Mouse (Mus musculus) kidney, embryonic 15.5 days (tissue): ENCODE results near the gene Med28. TPM values are rescaled to one million over a fixed set of nuclear protein-coding genes. Genes with fewer than 3 reads are reported as not detected.
A peak's percentile ranks its signal among the peaks of the same experiment; 100 is the strongest.

Experiments
- ATAC-seq: fragments of 200-750 bp; cut with Nextera tagmentation; replicated peaks from 2 replicates; pipeline ENCODE4 v1.8.0; 2017; ENCODE audit warnings: moderate TSS enrichment; ENCODE audit not compliant: low FRiP score
- H3K27ac ChIP-seq: fragments of 300-500 bp; sonication (generic); 2 replicates; pipeline ENCODE4 v1.5.1; 2015; ENCODE audit warnings: mild to moderate bottlenecking, inconsistent platforms
- H3K27me3 ChIP-seq: fragments of 300-500 bp; sonication (generic); 2 replicates; pipeline ENCODE4 v1.6.1; 2015; ENCODE audit warnings: inconsistent platforms
- H3K36me3 ChIP-seq: fragments of 300-500 bp; sonication (generic); 2 replicates; pipeline ENCODE4 v1.6.1; 2015; ENCODE audit warnings: inconsistent platforms
- H3K4me1 ChIP-seq: fragments of 300-500 bp; sonication (generic); 2 replicates; pipeline ENCODE4 v1.6.1; 2015; ENCODE audit warnings: inconsistent platforms
- H3K4me2 ChIP-seq: fragments of 300-500 bp; sonication (generic); 2 replicates; pipeline ENCODE4 v1.6.1; 2015; ENCODE audit warnings: moderate library complexity, mild to moderate bottlenecking, inconsistent platforms
- H3K4me3 ChIP-seq: fragments of 300-500 bp; sonication (generic); replicated peaks from 2 replicates; pipeline ENCODE4 v1.5.1; 2015; ENCODE audit warnings: mild to moderate bottlenecking, inconsistent platforms
- H3K9ac ChIP-seq: fragments of 300-500 bp; sonication (generic); 2 replicates; pipeline ENCODE4 v1.6.1; 2015; ENCODE audit warnings: mild to moderate bottlenecking, inconsistent platforms
- H3K9me3 ChIP-seq: fragments of 300-500 bp; sonication (generic); replicated peaks from 2 replicates; pipeline ENCODE4 v1.6.1; 2016; ENCODE audit warnings: inconsistent platforms
- WGBS: fragments of 180-500 bp; shearing (Covaris S2); methylation state at CpG from one replicate; pipeline ENCODE4 v1.1.7; 2015; ENCODE audit warnings: mixed read lengths; 5-methylcytosine and 5-hydroxymethylcytosine counted together
- polyA plus RNA-seq: library from polyadenylated mRNA; unstranded; fragments of >200 nt; fragmentation: Nextera tagmentation; extraction: Ambion mirVana; gene quantifications from 2 replicates; pipeline ENCODE4 v1.2.1, GENCODE M21; 2015

Gene Med28
- polyA plus RNA-seq, 1 experiment from 2014 or later: 274 TPM

DNA sequence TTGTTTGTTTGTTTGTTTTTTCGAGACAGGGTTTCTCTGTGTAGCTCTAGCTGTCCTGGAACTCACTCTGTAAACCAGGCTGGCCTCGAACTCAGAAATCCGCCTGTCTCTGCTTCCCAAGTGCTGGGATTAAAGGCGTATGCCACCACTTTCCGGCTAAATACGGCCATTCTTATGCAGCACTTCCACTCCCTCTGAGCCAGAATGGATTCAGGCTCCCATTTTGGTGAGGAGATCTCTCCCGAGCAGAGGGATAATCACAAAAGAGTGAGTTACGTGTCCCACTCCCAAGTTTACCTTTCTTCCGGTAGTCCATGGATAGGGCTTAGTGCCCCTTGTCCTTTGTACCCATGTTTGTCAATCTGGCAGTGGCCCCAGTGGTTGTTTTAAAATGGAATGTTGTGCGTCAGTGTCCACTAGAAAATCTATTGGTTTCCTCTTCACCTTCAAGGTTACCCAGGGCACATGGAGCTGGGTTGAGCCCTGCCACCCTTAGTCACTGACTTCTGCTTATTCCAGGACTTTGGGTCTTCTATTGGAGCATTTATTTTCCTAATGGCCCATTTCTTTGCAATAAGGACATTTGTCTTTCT, 4.8 kb upstream of the Med28 start:
- Histone ChIP-seq H3K36me3 (peaks cover 43% of the 10 kb centered on the region), H3K4me2 (no peak overlapping the region), H3K4me1 (0 out of 2 replicates have a peak, but pooled peaks cover 3% of the 10 kb centered on the region), H3K9ac (no peak overlapping the region), H3K9me3 (no peaks in the 10 kb centered on the region), H3K27ac (no peak overlapping the region), H3K4me3 (no peak overlapping the region), H3K27me3 (no peaks in the 10 kb centered on the region)
- 96% methylated on average over 10 of the region's 10 CpGs for WGBS
- no peak for ATAC-seq

DNA sequence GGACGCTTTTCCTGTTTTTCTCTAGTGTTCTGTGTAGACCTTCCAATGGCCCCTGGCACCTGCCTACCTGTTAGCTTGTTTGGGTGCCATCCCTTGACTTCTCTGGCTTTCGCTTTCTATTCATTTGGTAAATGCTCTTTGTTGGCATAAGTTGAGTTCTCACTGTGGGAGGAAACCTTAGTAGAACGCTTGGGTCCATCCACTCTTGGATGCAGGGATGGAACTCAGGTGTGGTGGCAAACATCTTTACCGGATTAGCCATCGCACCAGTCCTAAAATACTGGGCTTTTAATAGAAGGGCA, 731 bp downstream of the Med28 start:
- Histone ChIP-seq H3K27me3 (no peaks in the 10 kb centered on the region), H3K36me3 (peaks cover 36% of the 10 kb centered on the region), H3K9me3 (no peaks in the 10 kb centered on the region), H3K4me3 (peak overlapping the region; percentile 85), H3K27ac (peak overlapping the region; percentile 67; the same call in 1 of the 2 replicates), H3K4me2 (peak overlapping the region; percentile 81), H3K4me1 (peaks cover 15% of the 10 kb centered on the region), H3K9ac (peak overlapping the region; percentile 92)
- no peak for ATAC-seq
- WGBS: 3% methylated on average over 5 of the region's 5 CpGs

DNA sequence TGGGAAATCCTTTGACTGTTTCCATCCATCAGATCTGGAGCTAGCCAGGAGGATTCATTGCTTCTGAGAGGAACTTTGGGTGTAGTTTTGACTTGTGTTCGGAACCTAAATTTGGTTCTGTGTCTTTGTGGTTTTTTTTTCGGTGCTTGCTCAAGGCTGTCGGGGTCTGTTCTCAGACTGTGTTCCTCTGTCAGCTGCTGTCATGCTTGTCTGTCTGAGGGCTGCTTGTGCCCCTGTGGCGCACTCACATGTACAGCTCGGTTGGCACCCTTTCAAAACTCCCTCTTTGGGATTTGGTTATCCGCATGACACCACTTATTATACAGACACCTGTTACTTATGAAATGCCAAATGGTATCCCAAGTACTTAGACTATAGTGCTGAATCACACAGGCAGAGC, 1.6 kb downstream of the Med28 start:
- Histone ChIP-seq H3K9me3 (no peaks in the 10 kb centered on the region), H3K4me3 (peak overlapping the region; percentile 85), H3K4me2 (peak overlapping the region; percentile 81), H3K27ac (no peak overlapping the region), H3K4me1 (peaks cover 15% of the 10 kb centered on the region), H3K9ac (no peak overlapping the region), H3K27me3 (no peaks in the 10 kb centered on the region), H3K36me3 (peaks cover 44% of the 10 kb centered on the region)
- 93% methylated on average over 6 of the region's 6 CpGs for WGBS
- ATAC-seq: no peak

DNA sequence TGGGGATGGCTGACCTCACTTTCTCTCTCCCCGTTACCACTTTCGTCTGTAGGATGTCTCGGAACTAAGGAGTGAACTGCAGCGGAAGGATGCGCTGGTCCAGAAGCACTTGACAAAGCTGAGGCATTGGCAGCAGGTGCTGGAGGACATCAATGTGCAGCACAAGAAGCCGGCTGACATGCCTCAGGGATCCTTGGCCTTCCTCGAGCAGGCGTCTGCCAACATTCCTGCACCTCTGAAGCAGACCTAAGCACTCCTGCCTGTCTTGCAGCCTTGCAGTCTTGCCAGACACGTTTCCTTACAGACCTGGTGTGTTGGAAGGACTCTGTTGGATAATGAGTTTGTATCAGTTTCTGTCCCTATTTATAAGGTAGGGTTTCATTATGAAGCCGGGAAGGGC, 5.1 kb downstream of the Med28 start:
- Histone ChIP-seq H3K4me3 (no peak overlapping the region), H3K27ac (no peak overlapping the region)
- WGBS: 92% methylated on average over 10 of the region's 10 CpGs

DNA sequence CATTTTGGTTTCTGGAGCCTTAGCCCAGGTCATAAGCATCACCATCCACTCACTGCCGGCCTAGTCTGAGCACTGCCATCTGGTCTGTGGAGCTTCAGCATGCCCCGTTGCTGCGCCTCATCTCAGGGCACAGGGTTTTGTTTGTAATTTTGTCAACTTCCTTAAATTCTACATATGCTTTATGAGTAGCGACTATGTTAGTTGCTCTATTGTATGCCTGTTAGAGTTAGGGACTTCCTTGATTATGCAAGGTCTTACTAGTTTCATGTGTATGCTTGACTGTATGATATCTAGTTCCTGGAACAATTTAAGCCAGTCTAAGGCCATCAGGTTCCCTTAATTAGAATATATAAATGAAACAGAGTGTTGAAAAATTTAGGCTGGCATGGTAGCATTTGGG, 6.3 kb downstream of the Med28 start:
- no peak for ATAC-seq
- Histone ChIP-seq H3K4me3 (no peak overlapping the region), H3K27me3 (no peaks in the 10 kb centered on the region), H3K27ac (no peak overlapping the region), H3K36me3 (peaks cover 81% of the 10 kb centered on the region), H3K4me1 (peaks cover 5% of the 10 kb centered on the region), H3K9ac (no peak overlapping the region), H3K4me2 (no peak overlapping the region), H3K9me3 (no peaks in the 10 kb centered on the region)
- 88% methylated on average over 4 of the region's 4 CpGs for WGBS

More for the DNA sequence above, 5.1 kb downstream of the Med28 start:
- Histone ChIP-seq H3K4me1 (peaks cover 12% of the 10 kb centered on the region), H3K4me2 (no peak overlapping the region), H3K27me3 (no peaks in the 10 kb centered on the region), H3K9ac (no peak overlapping the region), H3K36me3 (peaks cover 70% of the 10 kb centered on the region), H3K9me3 (no peaks in the 10 kb centered on the region)
- ATAC-seq: no peak

DNA sequence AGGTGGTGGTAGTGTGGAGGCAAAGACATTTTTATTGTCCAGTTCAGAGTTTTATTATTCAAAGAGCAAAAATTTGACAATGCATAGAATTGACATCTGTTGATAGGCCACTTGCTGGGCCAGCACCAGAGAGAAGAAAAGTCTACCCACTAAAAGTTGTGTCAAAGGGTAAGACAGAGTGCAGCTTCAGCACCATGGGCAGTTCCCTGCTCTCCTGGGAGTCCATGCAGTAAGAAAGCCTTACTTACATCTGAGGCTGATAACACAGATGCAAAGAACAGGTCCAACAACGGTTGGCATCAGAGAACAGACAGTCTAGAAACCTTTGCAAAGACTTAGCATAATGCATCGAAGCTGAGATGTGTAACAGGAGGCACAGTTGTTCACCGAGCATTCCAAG, 9.7 kb downstream of the Med28 start:
- Histone ChIP-seq H3K9ac (no peak overlapping the region), H3K4me3 (no peak overlapping the region), H3K27ac (no peak overlapping the region), H3K4me2 (no peak overlapping the region), H3K27me3 (no peaks in the 10 kb centered on the region), H3K9me3 (no peaks in the 10 kb centered on the region), H3K4me1 (no peaks in the 10 kb centered on the region), H3K36me3 (peaks cover 77% of the 10 kb centered on the region)
- no peak for ATAC-seq
- WGBS: 91% methylated on average over 3 of the region's 3 CpGs

DNA sequence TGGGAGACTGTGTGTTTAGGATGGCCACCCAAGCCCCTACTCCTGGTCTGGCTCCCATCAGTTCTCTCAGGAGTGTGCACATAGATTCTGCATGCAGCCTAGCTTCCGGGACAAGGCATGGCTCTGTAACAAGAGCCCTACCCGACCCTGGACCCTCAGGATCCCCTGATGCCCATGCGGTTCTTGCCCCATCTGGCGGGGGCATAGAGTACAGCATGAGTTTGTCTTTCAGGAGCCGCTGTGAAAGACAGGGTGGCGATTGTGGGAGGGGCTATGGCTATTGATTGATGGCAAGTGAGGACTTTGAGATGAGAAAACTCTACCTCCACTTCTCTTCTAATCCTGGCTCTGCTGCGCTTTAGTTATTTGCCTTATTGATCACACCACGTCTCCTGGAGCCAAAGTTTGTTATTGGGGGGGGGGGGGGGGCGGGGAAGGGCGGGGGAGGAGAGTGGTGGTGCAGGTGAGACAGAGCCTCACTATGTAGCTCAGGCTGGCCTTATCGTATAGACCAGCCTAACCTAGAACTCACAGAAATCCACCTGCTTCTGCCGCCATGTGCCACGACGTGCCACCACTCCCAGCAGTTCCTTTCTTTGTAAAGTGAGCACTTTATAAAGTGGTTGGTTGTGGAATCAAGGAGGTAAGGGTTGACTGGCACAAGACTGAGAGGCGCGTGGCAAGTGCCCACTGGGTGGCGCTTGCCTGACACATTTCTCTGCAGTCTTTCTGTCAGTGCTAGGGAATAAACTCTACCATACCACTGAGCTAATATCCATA, 14.5 kb downstream of the Med28 start:
- H3K4me3 ChIP-seq: no peak overlapping the region
- peaks cover 29% of the 10 kb centered on the region for H3K36me3 ChIP-seq
- peak; percentile 90 for ATAC-seq
- peak overlapping the region; percentile 40 for H3K4me2 ChIP-seq
- 9% methylated on average over 17 of the region's 17 CpGs for WGBS
- no peak overlapping the region for H3K9ac ChIP-seq
- H3K27me3 ChIP-seq: no peaks in the 10 kb centered on the region
- H3K27ac ChIP-seq: no peak overlapping the region
- no peaks in the 10 kb centered on the region for H3K4me1 ChIP-seq
- no peaks in the 10 kb centered on the region for H3K9me3 ChIP-seq

DNA sequence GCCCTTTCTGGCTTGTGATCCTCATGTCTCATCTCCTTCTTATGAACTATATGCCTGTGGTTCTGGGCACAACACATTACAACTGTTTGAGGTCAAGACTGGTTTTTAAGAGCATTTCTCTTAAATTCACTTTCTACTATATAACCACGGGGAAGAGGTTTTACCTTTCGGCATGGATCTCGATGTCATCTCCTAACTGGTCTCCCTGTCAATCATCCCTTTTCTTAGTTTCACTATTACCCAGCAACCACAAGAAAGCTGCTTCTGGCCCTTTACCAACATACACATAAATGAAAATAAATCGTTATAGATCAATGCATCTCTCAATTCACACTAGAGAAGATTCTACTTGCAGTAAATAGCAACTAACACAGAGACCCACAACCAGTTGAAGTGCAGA, 15.1 kb downstream of the Med28 start:
- 72% methylated on average over 4 of the region's 4 CpGs for WGBS
- H3K9ac ChIP-seq: no peak overlapping the region
- no peak for ATAC-seq

DNA sequence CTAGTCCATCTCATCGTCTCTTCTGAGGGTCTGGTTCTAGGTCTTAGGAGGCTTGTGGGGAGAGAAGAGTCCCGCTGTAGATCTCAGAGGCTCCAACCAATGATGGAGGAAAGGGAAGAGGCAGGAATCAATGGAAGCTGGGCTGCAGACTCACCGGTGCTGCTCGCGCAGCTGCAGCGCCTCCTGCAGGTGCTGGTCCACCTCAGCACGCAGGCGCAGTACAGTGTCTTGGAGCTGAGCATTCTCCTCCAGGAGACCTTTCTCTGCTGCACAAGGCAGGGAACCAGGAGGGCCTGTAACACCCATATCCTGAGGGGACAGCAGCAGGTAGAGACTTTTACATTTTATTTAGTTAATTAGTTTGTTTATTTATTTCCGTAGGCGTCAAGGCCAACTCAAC, 19.5 kb downstream of the Med28 start:
- 57% methylated on average over 10 of the region's 10 CpGs for WGBS
- no peak overlapping the region for H3K27ac ChIP-seq
- H3K4me2 ChIP-seq: no peak overlapping the region
- 0 out of 2 replicates have a peak, but pooled peaks cover 2% of the 10 kb centered on the region for H3K4me1 ChIP-seq
- no peak overlapping the region for H3K4me3 ChIP-seq
- H3K27me3 ChIP-seq: no peaks in the 10 kb centered on the region
- no peaks in the 10 kb centered on the region for H3K9me3 ChIP-seq
- no peak for ATAC-seq
- H3K9ac ChIP-seq: no peak overlapping the region
- H3K36me3 ChIP-seq: no peaks in the 10 kb centered on the region

More for the DNA sequence above, 15.1 kb downstream of the Med28 start:
- Histone ChIP-seq H3K27ac (no peak overlapping the region), H3K36me3 (peaks cover 24% of the 10 kb centered on the region), H3K4me2 (no peak overlapping the region), H3K9me3 (no peaks in the 10 kb centered on the region), H3K27me3 (no peaks in the 10 kb centered on the region), H3K4me1 (no peaks in the 10 kb centered on the region), H3K4me3 (no peak overlapping the region)

DNA sequence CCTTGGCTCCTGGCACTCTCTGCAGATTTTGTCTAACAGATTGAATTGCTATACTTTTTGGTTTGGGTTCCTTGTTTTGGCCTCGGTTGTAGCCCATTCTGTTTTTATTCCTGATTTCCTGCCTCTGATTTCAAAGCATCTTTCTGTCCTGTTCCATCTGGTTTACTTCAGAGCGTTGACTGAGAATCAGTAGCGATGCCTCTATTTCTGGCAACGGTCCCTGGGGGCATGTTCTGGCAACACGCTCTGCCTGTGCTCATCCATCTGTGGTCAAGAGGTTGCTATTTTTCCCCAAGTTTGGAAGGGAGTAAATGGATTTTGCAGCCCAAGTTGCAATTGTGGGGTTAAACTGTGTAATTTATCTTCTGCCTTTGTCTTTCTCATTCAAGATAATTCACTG, 23.3 kb downstream of the Med28 start:
- no peak overlapping the region for H3K4me2 ChIP-seq
- H3K9me3 ChIP-seq: no peaks in the 10 kb centered on the region
- H3K27me3 ChIP-seq: no peaks in the 10 kb centered on the region
- no peaks in the 10 kb centered on the region for H3K36me3 ChIP-seq
- no peak overlapping the region for H3K9ac ChIP-seq
- 0 out of 2 replicates have a peak, but pooled peaks cover 2% of the 10 kb centered on the region for H3K4me1 ChIP-seq
- H3K27ac ChIP-seq: no peak overlapping the region
- no peak for ATAC-seq
- WGBS: 36% methylated on average over 5 of the region's 5 CpGs
- H3K4me3 ChIP-seq: no peak overlapping the region

DNA sequence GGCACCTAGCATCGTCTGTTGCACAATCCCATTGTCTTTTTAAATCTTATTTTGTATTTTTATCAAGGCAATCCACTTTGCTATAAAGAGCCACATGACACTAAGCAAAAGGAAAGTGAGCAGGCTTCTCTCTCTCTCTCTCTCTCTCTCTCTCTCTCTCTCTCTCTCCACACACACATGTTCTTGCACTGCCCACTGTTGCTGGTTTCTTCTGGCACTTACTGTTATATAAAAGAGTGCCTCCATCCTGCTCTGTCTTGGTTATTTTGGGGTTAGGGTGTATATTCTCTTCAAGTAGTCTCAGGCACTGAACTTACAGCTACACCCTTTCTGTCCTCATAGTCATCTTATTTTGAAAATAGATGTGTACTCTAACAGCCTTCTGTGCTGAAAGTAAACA, 29.6 kb downstream of the Med28 start:
- 90% methylated on average over 1 of the region's 1 CpGs for WGBS
- Histone ChIP-seq H3K4me3 (no peak overlapping the region), H3K9ac (no peak overlapping the region), H3K4me2 (no peak overlapping the region), H3K4me1 (no peaks in the 10 kb centered on the region), H3K27ac (no peak overlapping the region), H3K36me3 (no peaks in the 10 kb centered on the region), H3K9me3 (no peaks in the 10 kb centered on the region), H3K27me3 (no peaks in the 10 kb centered on the region)
- ATAC-seq: no peak

DNA sequence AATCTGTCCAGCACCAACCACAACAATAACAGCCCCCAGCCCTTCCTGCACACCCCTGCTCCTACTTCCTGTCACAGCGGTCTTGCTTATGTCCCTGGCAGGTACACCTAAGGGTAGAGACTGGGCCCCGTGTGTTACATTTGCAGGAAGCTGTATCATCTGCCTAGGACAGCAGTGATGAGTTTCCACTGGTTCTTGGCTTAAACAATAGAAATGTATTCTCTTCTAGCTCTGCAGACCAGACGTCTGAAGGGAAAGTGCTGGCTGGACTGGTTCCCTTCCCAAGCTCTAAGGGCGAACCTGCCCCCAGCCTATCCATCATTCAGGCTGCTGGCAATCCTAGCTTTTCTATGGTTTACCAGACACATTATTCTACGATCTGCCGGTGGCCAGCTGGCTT, 44.0 kb downstream of the Med28 start:
- Histone ChIP-seq H3K9me3 (no peaks in the 10 kb centered on the region), H3K4me1 (no peaks in the 10 kb centered on the region), H3K4me3 (no peak overlapping the region), H3K36me3 (no peaks in the 10 kb centered on the region), H3K27ac (no peak overlapping the region), H3K27me3 (no peaks in the 10 kb centered on the region), H3K9ac (no peak overlapping the region), H3K4me2 (no peak overlapping the region)
- peak; percentile 33; the same call in 1 of the 2 replicates for ATAC-seq
- 47% methylated on average over 6 of the region's 6 CpGs for WGBS
